Mouse (Mus musculus): ENCODE measurements around the gene Retreg3. TPM values are rescaled to one million over a fixed set of nuclear protein-coding genes. Genes with fewer than 3 reads are reported as not detected.

Gene Retreg3
- total RNA-seq (2021), result 10 to 100 TPM; 30.3 to 31.1 TPM
- long read RNA-seq, experiment 1, transcript Retreg3-201 (9 exons, 3,165 nt), result major isoform, 5 of 8 reads
- long read RNA-seq, experiment 1, partial matches to known transcripts, result 1 of 8 reads
- long read RNA-seq, experiment 1, other reads (novel, unspliced or antisense), result 2 of 8 reads
- long read RNA-seq, experiment 2, transcript Retreg3-201 (9 exons, 3,165 nt), result major isoform, 8 of 15 reads
- long read RNA-seq, experiment 2, partial matches to known transcripts, result 0 of 15 reads
- long read RNA-seq, experiment 2, other reads (novel, unspliced or antisense), result 6 of 15 reads

DNA sequence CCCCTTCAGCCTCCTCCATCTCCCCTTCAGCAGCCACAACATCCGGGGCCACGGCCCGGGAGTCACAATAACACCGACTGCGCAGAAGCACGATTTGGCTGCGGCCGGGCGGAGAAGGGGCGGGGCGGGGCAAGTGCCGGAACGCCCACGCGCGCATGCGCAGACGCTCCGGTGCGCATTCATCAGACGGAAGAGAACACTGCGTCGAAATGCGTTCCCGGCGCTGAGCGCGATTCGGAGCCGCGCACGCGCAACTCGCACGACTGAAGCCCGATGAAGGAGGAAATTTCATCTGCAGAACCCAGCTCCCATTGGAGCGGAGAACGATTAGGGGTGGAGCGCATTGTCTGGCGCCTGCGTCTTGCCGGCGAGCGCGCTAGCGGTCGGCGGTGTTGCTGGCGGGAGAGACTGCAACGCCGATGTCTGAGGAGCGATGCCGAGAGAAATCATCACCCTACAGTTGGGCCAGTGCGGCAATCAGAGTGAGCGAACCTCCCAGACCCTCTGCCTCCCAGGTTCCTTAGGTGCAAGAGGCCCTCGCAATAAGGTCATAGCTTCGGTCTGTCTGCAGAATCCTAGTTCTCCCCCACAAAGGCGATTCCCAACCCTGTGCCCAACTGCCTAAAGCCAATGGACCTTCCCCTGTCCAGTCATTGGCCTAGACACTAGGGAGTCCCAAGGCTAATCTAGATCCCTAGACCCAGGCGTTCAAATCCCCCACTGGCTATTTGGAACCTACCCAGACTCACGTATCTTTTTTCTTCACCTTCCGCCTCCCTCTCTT, at the start of gene Retreg3, which contains the start of gene Tubg1:
Gene Retreg3 (minus strand): TSS at position 133 of the 784 bp plus-strand sequence.
Gene Tubg1 (plus strand): TSS at position 178 of the 784 bp plus-strand sequence.
- peak; percentile 99 for DNase-seq
- intact Hi-C loops (cut with DNase I), result loop anchor here (2.0 kb wide), 1 partner anchor 53 kb away; no protein-coding TSS in a partner anchor
- Histone ChIP-seq H3K4me3 (peak within 1 kb of the TSS; percentile 99), H3K27ac (peak within 1 kb of the TSS; percentile 91)
- TF ChIP-seq CTCF (IDR thresholded peaks at IDR 0.05), result no peak

DNA sequence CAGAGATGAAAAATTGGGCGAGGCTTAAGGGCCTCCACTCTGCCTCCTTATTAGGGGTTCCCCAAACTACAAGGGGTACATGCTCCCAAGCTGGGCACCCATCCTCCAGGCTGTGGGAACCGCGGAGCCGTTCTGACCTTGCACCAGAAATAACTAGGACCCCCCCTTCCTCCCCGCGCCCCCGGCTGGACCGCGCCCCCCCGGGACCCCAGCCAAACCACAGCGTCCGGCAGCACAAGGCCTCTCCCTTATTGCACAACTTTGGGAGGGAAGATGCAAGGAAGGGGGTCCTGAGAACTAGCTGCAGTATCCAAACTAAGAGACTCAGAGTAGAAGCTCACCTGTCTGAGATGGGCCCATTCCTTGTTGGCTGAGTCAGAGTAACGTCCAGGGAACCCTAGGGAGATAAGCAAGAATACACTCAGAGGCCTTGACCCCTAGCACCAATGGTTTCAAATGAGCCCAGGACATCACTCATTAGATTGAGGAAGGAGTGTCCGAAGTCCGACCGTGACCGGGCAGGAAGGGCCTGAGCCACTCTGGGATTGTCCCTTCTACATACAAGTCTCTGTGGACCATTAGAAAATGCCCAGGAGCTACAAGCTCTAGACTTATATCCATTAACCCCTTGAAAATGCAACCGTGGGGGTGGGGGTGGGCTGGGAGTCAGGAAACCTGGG, 48.7 kb upstream of the Retreg3 start:
- TF ChIP-seq CTCF (IDR thresholded peaks at IDR 0.05), result no peak
- intact Hi-C loops (cut with DNase I), result loop anchor here (2.0 kb wide), 1 partner anchor 38 kb away; no protein-coding TSS in a partner anchor
- DNase-seq, result peak; percentile 79

DNA sequence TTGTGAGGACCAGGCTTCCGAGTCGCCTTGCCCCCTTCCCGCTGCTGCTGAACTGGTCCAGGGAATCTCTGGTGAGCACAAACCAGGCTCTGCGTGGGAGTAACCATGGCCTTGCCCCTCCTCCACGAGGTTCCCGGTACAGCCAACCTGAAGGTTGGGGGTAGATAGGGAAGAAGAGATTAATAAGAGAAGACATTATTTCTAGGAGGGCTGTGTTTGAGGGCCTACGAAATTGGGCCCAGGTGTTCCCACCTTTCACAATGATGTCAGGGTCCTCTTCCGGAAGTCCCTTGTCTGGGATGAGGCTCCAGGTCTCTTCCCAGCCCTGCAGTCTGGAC, 48.2 kb upstream of the Retreg3 start:
- intact Hi-C loops (cut with DNase I), result loop anchor here (2.0 kb wide), 1 partner anchor 37 kb away; no protein-coding TSS in a partner anchor
- no peak for TF ChIP-seq CTCF (IDR thresholded peaks at IDR 0.05)

More for the DNA sequence above, 48.7 kb upstream of the Retreg3 start:
- Histone ChIP-seq H3K4me3 (peak overlapping the region; percentile 89), H3K27ac (peak overlapping the region; percentile 99)

DNA sequence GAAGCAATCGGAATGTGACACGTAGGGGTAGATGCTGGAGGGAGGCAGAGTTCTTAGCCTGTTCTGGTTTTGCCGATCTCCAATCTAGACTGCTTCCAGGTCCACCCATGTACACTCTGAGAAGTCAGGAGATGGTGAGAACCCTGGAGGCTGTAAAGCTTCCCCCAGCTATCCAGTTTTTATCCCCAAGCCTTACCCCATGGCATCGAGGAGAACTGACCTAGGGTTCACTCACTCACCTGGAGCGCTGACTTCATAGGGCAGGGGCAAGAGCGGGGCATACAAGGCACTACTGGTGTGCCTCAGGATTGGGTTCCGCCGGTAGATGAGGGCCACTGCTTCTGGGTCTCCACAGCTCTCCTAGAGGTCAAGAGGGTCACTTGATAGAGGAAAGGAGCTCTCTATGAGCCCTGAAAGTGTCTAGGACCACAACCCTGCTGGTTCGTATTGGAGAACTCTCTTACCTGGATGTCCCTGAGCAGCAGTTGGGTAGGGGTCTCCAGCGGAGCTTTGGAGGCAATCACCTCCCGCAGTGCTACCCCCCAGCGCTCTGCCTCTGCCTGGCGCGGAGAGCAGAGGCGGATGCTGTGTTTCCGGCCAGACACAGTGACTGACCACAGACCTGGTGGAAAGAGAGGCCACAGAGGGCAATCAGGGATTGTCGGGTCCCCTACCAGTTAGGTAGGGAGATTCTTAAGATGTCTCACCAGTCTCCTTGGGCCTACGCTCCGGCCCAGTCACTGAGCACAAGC, 47.7 kb upstream of the Retreg3 start:
- no peak for TF ChIP-seq CTCF (IDR thresholded peaks at IDR 0.05)
- H3K27ac ChIP-seq, result peak overlapping the region; percentile 99
- no peak for DNase-seq
- H3K4me3 ChIP-seq, result peak overlapping the region; percentile 89; the same call in 1 of the 2 replicates
- intact Hi-C loops (cut with DNase I), result no loop called here

More for the DNA sequence above, 48.2 kb upstream of the Retreg3 start:
- Histone ChIP-seq H3K4me3 (peak overlapping the region; percentile 89), H3K27ac (peak overlapping the region; percentile 99)
- DNase-seq, result no peak

DNA sequence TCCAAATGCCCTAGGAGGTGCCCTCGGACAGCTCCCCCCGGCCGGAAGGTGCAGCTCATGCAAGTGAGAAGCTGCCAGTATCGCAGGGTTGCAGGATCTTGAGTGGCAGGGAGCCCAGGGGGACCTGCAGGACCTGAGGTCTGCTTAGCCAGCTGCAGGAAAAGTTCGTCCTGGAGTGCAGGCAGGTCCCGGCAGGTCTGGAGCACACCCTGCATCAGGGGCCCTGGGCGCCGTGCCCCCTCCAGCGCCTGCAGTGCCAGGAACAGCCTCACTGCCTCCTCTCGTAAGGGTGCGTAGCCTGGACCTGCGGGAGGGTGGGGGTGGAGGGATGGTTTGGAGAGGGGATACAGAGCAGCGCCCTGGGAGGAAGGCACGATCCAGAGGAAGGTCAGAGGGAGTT, 46.7 kb upstream of the Retreg3 start:
- TF ChIP-seq CTCF (IDR thresholded peaks at IDR 0.05), result no peak
- no peak overlapping the region for H3K4me3 ChIP-seq
- H3K27ac ChIP-seq, result peak overlapping the region; percentile 99
- intact Hi-C loops (cut with DNase I), result no loop called here
- DNase-seq, result no peak

DNA sequence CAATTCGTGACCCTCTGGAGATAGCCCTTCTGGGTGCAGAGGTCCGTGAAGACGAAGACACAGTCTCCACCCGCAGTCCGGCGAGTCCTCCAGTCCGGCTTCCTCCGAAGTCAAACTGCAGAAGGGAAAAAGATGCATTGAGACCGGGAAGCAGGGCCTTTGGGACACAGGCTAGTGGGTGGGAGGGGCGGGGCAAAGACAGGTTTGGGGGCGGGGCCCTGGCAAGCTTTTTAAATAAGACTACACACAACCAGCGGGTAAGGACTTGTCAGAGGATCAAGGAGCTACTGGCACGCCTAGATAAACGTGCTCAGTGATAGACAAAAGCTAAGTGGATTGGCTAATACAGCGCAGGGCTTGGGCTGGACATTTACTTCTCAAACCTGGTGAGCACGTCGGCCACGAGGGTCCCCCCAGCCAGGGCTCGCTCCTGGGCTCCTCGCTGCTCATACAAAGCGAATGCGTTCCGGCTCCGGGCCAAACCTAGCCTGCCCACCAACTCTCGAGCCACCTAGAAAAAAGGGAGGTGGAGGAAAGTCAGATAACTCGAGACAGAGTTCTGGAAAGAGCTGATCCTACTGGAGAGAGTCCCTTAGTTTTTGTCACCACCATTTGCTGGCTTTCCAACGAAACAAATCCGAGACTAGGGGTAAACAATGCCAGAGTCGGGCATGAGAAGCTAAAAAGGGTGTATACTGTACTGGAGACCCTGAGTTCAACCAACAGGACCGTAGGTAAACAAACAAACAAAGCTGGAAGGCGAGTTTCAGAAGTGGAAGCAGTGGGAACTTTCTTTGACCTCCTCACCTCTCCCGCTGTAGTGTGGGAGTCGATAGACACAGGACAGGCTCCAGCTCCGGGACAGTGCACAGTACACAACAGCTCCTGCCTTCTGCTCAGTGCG, 45.2 kb upstream of the Retreg3 start:
- no peak overlapping the region for H3K4me3 ChIP-seq
- intact Hi-C loops (cut with DNase I), result no loop called here
- DNase-seq, result no peak
- no peak for TF ChIP-seq CTCF (IDR thresholded peaks at IDR 0.05)
- H3K27ac ChIP-seq, result peak overlapping the region; percentile 86

DNA sequence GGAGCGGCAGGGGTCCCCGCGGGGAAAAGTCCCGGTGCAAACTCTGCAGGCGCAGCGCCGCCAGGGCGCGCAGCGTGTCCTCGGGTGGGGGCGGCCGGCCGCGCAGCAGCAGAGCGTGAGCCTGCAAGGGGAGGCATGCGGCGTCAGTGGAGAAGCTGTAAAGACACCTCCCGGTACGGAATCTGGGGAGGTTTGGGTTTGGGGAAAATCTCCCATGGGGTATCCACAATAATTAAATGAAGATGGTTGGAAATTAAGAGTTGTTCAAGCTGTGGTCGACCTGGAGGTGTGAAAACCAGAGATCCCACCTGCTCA, 44.6 kb upstream of the Retreg3 start:
- no peak overlapping the region; the same call in 1 of the 2 replicates for H3K4me3 ChIP-seq
- no peak for DNase-seq
- intact Hi-C loops (cut with DNase I), result no loop called here
- peak overlapping the region; percentile 86 for H3K27ac ChIP-seq
- TF ChIP-seq CTCF (IDR thresholded peaks at IDR 0.05), result no peak

DNA sequence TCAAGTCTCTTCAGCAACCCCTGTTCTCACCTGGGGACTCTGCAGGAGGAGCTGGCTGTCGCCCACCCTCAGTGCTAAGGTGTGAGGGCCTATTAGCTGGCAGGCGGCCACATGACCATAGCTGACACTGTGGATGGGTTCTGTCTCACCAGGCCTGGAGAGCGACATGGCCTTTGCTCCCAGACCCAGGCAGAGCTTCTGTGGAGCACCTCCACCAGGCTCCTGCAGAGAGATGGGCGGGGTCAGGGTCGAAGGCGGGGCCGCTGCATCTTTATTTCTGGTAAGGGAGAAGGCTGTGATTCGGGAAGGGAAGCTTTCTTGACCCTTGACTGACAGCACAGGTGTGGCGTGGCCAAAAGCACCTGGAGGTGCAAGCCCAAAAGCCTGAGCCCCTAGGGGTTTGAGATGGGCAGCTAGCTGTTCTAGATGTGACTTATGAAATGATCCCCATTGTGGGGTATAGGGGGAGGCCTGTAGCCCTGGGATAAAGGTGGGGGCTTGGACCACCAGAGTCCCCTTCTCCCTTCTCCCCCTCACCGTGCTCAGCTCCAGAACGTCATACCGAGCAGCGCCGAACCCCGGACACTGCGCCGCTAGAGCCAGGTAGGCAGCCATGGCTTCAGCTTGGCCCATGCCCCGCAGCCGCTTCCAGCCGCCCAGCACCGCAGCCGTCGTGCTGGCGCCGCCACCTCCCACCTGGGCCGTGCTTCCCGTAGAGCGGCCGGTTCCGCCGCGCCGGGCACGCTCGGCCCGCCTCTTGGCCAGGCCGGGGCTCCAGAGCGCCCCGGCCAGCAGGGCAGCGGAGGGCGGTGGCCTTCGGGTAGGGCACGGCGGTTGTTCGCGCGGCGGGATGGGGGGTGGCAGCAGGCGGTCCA, 44.0 kb upstream of the Retreg3 start:
- intact Hi-C loops (cut with DNase I), result no loop called here
- H3K4me3 ChIP-seq, result peak overlapping the region; percentile 28
- peak overlapping the region; percentile 86 for H3K27ac ChIP-seq
- peak; percentile 57 for DNase-seq
- no peak for TF ChIP-seq CTCF (IDR thresholded peaks at IDR 0.05)

DNA sequence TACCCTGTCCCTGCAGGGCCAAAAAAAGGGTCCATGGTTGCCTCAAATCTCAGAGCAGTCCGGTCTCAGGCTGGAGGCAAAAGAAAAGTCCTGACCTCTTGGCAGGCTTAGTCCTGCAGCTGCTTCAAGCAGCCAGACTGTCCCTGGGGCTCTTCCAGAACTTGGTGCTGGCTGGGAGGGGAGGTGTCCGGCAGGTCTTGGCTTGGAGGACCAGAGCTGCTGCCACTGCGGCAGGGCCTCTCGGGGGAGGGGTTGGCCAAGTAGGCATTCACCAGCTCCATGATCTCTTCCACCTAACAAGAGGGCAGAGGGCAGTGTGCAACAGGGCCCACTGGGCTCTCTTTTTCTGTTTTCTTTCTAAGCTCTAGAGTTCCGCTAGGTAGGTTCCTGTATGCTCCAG, 43.1 kb upstream of the Retreg3 start:
- Histone ChIP-seq H3K4me3 (peak overlapping the region; percentile 48), H3K27ac (peak overlapping the region; percentile 86)
- intact Hi-C loops (cut with DNase I), result no loop called here
- peak; percentile 94 for DNase-seq
- TF ChIP-seq CTCF (IDR thresholded peaks at IDR 0.05), result no peak

DNA sequence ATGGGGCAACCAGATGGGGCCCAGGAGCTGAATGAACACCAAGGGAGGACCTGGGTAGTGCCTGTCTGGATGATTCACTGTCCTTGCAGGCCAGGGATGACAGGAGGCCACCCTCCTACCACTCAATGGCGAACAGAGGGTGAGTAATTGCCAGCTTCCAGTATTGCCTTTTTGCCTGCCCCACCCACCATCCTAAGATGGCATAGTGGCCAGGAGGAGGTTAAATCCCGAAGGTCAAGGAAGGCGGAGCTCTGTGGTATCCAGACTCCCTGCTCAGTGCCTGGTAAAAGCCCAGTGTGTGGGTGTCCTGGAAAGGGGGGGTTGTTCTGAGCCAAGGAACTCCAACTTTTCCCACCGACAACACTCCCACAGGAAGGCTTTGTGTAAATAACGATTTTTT, 42.6 kb upstream of the Retreg3 start:
- intact Hi-C loops (cut with DNase I), result no loop called here
- Histone ChIP-seq H3K27ac (peak overlapping the region; percentile 86), H3K4me3 (peak overlapping the region; percentile 48)
- TF ChIP-seq CTCF (IDR thresholded peaks at IDR 0.05), result no peak
- no peak for DNase-seq

Data from gastrocnemius, adult 2 months (tissue).